Mouse (Mus musculus) layer of hippocampus, postnatal 25 days (tissue): ENCODE results near the gene Foxp1. TPM values are rescaled to one million over a fixed set of nuclear protein-coding genes. Genes with fewer than 3 reads are reported as not detected.

Source experiments
- DNase-seq, 2 experiments: peaks; one replicate each; pipeline ENCODE4 v3.0.0; 2022; ENCODE audit warnings: mixed read lengths in 2 of 2, low spot score in 1 of 2; ENCODE audit errors: extremely low spot score in 1 of 2
- total RNA-seq, 2 experiments: library from RNA; stranded (reverse); gene quantifications; 2 replicates each; pipeline ENCODE4 v1.2.3; 2021

Foxp1 gene
- total RNA-seq, 2 experiments from 2014 or later, result 85.7 to 92.0 TPM

DNA sequence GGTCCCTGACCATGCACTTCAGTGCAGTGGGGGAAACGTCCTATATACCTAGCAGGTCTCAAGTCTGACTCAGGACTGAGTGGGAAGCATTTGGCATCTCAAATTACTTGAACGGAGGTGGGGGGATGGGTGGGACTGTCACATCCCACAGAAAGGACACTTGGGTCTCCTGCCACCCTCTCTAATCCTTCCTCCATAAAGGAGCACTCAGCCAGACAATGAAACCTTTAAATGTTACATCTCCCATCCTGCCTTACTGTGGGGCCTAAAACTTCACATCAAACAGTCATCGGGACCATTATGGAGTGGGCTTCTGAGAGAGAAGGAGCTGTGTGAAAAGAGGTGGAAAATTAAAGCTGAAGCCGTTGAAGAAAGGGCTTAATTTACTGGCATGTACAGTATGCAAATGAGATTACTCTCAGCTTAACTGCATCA is 321.2 kb downstream of the Foxp1 start:
- DNase-seq, result no peak

DNA sequence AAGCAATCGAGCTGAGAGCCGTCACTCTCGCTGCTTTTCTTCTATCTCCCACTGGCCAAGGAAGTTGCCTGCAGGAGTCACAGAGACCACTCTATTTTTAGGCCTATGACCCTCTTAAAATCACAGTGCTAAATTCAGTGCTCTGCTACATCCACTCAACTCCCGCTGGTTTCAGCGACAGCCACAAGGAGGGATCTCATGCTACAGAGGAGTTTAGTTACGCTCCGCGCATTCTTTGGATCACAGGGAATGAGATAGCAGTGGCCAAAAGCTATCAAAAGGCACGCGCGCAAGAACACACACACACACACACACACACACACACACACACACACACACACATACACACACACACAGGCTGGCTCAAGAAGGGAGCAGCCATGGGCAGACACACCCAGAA is 321.9 kb downstream of the Foxp1 start:
- no peak for DNase-seq

DNA sequence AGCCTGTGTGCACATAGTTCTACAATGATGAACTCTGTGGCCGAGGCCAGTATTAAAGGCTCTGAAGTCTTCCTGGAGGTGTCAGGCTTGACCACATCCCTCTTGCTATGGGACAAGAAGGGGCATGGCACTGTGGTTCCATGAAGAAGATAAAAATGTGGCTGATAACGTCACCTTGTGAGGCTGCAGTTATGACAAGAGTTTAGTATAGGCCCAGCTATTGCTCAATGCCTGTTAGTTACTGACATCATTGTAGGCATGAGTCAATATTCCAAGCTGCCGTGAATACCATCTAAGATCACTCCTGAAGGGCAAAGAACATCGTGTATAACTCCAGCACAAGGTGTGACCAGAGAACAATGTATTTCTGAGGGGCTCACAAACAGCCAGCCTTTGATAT is 323.2 kb downstream of the Foxp1 start:
- DNase-seq, result no peak

DNA sequence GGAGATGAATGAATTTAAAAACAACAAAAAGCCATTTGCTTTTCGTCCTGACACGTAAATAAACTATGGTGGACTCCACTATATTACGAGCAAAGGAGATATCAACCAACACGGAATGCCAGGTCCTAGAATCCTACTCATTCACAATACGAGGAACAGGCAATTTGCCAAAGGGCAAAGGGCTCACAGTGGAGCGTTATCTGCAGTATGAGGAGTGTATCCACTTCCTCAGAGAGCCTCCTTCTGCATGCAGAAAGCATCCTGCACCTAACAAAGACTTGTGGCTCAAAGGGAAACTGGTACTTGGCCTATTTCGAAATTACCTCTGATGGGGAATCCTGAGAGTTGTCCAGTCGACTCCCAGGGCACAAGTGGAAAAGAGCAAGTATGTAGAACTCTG is 328.8 kb downstream of the Foxp1 start:
- DNase-seq, result no peak

DNA sequence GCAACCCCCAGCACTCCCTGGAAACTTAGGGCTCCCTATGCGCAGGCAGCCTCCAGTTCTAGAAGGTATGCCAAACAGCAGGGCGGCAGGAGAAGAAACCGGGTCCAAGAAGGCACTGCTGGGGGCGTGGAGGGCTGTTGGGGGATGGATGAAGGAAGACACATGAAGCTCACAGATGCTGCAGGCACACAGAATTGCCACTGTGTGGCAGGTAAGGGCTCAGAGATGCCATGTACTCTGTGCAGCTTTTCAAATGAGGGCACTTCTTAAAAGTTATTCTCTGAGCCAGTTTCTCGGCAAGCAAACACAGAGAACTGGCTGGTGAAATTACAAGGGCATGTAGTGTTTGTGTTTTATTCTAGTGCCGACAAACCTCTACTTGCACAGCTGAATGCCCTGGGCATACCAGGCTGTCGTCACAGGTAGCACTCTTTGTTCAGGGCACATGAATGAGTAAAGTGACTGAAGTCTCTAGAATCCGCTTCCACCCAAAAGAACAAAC is 330.8 kb downstream of the Foxp1 start:
- no peak for DNase-seq

DNA sequence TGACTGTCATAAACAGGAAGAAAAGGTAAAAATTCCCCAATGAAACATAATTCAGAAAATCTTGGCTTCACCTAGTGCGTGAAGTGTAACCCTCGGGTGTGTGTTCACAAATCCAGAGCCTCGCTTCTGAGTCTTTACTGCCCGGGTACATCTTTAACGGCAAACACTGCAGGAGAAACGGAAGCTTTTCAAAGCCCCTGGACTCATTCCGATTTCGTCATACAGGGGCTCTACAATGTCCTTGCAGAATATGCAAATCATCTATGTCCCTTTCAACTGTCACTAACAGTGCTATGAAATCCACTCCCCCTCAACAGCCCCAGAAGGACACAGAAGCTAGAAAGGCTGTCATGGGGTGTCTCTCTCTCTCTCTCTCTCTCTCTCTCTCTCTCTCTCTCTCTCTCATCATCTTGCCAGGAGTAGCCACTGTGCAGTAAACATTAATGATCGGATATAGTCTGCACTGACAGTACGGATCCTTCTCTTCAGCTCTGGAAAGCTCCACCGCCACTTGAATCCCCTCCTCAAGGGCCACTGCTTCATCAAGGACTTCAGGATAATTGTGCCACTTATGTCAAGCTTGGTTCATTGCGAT is 331.4 kb downstream of the Foxp1 start:
- no peak for DNase-seq

DNA sequence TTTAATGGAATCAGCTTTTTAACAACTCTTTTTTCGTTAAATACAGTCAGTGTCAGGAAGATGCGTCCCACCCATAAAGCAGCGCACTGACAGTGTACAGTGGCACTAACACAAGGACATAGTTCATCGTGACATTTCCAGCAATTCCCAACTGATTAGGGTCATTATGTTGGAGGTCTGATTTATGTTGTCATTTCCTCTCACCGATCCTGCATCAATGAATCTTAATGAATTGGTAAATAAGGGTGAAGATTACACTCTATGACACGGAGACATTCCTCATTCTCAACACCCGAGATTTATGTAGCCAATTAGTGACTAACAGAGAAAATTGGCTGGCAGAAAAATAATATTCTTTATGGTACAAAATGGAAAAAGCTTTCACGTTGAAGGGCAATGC is 332.6 kb downstream of the Foxp1 start:
- no peak for DNase-seq

DNA sequence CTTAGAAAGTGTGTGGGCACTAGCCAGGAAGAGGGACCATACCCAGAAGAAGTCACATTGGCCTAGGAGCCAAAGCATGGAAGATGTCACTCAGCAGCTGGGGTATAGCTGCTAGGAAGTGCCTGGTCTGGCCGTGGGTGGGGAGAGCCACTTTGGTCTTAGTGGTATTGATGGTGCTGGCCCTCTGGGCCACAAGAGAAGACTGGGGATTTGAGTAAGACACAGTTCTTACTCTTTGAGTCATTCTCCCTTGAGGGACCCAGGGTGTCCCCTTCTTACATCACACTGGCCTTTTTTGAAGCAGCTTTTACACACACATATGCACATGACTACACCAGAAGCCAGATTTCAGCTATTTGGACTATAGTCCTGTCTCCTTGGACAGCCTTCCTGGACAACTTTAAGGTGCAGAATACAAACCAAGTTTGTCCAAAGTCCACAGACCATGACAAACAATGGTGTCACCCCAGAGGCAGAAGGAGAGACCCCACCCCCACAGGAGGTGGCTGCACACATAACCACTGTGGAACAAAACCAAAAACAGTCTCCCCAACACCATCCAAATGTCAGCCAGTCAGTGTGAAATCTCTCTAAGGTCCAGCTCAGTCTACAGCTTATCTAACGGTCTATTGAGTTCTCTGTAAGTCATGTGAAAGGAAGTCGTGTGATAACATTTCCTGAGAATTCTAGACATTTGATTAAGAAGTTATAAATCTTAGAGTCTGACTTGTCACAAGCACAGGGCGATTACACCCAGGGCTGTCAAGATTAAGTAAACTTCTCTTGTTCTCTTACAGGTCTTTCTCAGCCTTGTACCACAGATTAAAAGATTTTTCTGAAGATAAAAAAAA is 333.9 kb downstream of the Foxp1 start:
- DNase-seq, result no peak

DNA sequence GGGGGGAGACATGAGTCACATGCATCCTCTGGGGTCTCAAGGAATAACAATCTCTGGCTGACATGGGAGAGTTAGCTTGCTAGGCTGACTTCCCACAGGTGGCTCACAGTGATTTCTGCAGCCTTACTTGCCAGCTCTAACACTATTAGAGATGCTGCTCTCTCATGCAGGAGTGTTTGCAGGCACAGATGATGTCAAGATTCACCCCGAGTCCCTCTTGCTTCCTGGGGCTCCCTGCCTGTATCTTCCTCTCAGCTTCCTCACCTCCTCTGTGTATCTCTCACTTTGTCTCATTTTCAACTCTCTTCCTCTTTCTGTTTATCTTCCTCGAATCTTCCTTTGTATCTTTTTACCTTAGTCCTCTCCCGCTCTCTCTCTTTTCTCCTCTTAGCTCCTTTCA is 334.6 kb downstream of the Foxp1 start:
- DNase-seq, result no peak

DNA sequence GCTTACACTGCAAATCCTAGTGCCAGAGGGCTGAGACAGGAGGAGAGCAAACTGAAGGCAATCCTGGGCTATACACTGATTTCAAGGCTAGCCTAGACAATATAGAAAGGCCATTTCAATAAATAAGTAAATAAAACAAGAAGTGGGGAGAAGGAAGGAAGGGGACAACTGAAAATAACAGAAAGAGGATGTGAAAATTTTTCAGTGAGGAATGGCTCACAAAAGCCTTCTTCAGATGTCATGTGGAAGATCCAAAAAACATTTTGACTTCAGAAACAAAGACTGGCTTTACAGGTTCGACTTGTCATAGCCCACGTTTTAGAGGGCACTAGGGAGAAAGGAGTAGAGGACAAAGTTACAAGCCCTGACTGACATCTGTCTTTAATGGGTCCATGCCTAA is 335.1 kb downstream of the Foxp1 start:
- no peak for DNase-seq

DNA sequence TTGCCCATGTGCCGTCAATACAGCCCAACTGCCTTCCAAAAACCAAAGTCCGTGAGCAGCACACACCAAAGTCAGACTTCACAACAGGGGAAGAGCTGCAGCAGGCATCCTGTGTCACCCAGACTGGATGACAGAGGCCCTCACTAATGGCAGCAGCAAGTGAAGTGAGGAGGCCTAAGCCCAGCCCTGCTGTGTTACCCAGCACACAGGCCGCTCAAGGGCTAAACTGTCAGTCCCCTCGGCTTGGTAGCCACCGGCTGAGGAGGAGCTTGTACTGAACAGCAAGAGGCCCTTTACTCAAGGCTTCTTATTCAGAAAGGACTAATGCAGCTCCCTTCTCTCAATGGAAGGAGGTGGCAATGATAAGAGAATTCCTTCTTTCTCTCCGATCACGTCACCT is 336.0 kb downstream of the Foxp1 start:
- DNase-seq, result no peak

DNA sequence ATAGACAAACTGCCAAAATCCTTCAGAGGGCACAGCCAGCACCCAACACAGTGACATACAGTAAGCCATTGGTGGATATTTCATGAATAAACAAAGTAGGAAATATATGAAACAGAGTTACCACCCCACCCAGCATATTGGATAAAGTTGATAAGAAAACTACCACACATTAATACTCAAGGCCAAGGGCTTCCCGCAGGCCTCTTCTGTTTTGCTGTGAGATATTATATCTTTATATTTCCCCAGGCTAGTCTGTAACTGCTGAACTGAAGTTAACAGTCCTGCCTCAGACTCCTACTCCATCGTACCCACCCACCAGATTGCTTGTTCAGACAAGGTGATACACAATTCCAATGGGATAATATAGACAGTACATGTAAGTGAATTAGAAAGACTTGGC is 336.7 kb downstream of the Foxp1 start:
- no peak for DNase-seq

DNA sequence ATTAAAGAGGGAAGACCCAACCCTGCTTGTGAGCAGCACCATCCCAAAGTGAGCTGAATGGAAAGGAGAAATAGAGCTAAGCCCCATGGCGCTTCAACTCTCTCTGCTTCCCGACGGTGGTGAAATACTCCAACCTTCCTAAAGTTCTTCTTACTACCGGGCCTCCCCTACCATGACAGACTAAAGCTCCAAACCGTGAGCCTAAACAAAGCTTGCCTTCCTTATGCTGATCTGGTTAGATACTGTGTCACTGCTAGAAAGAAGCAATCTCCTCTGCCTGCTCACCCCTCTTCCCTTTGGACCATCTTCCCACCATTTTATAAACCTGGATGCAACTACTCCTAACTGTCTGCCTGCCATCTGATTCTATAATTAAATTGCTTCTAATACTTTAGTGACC is 338.5 kb downstream of the Foxp1 start:
- DNase-seq, result no peak

DNA sequence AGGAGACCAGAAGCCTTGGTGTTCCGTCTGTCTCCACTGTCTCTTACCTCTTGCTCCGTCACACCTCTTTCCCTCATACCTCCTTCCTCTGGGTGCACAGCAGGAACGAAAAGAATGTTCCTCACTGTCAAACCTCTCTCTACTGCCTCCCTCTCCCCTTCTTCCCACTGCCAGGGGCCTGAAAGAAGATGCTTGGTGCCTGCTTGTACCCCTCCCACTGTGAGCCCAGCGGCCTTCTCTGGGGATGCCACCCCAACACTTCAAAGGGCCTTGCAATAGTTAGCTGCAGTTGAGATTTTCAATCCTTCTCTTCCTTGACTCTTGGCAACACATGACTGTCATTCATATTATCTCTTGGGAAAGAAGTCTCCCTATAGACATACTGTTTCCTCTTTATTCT is 339.7 kb downstream of the Foxp1 start:
- no peak for DNase-seq

DNA sequence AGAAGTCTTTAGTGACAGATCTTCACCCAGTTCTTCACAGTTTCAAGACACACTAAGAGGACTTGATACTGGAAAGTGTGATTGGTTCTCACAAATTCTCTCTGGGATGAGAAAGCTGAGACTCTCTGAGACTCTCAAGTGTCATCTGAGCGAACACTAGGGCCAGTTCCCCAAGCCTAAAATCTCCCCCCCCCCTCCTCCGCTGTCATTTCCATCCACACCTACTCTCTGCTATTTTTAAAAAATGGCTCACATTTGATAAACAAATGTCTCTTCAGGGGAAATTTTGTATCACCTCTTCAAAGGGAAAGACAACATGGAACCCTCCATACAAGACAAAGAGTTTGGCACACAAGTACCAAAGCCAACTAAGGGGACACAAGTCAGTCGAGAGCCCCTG is 346.3 kb downstream of the Foxp1 start:
- no peak for DNase-seq

DNA sequence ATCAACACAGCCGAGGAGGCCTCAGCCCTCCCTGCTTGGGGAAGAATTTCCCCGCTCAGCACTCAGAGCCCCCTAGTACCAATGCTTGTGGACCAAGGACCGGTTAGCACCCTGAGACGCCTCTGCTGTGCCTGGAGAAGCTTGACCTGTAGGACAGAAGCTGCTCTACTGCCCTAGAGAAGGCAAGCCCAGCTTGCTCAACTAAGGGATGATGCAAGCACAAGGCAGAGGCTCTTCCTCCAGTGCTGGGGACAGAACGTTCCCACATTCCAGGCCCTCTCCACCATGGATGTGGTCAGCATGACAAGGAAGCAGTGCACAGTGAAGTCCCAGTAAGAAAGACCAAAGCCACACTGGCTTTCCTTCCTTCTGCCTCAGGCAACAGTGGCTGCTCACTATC is 347.1 kb downstream of the Foxp1 start:
- no peak for DNase-seq

DNA sequence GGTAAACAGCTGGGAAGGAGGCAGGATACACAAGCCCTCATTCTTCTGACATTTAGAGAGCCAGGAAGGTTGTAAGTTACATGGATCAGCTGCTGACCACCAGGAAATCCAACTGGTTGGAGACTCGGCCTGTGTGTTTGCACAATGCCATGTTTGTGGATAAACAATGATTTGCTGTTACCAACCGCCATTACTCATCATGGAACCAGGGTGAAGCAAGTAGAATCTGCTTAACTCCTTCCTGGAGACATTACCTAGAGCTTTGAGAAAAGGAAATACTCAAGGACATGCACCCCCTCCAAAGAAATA is 348.7 kb downstream of the Foxp1 start:
- no peak for DNase-seq

DNA sequence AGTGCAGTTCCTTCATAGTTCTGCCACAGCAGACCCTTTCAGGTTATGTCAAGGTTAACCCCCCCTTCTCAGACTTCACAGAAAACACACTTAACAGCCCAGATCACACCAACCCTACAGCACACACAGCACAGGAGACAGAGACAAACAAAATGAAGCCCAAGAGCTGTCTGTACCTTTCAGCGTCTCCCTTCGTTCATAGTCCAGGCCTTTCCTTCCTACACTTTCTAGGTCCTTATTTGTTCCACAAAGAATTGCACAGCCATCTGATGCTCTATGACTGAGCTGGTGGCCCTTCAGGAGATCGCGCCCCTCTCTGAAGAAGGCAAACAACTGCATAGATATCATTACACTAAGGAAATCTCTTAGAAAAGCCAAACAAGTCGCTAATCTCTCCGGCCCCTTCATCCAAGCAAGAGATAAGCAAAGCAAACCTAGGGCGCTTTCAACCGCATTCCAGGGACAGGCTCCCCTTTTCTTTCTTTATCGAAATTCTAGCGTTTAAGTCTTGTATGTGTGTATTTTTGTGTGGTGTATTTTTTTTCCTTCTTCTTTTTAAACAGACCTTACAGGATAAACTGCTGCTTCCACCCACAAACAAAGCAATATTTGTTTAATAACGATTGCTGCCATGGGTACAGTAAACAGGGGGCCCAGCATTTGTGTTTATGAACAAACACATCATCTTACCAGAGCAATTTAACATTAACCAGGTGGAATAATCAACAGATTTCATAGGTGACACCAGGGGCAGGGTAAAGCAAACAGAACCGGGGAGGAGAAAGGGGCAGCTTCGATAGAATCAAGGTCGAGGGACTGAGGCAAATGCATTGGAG is 349.2 kb downstream of the Foxp1 start:
- no peak for DNase-seq

DNA sequence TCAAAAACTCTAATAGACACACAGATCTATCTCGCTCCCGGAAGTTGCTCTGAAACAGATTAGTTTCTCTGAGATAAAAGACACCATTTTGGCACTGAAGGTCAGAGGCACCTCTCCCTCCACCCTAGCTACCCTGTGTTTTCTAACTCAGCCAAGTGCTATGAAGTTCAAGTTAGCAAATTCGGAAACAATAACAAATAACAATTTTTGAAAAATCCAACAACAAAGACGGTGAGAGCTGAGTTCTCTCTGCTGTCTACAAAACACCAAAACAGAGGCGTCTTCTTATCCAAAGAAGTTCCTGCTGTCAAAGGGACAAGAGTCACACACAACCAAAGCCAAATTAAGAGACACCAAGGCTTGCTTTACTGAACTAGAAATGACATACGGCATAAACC is 349.9 kb downstream of the Foxp1 start:
- no peak for DNase-seq

DNA sequence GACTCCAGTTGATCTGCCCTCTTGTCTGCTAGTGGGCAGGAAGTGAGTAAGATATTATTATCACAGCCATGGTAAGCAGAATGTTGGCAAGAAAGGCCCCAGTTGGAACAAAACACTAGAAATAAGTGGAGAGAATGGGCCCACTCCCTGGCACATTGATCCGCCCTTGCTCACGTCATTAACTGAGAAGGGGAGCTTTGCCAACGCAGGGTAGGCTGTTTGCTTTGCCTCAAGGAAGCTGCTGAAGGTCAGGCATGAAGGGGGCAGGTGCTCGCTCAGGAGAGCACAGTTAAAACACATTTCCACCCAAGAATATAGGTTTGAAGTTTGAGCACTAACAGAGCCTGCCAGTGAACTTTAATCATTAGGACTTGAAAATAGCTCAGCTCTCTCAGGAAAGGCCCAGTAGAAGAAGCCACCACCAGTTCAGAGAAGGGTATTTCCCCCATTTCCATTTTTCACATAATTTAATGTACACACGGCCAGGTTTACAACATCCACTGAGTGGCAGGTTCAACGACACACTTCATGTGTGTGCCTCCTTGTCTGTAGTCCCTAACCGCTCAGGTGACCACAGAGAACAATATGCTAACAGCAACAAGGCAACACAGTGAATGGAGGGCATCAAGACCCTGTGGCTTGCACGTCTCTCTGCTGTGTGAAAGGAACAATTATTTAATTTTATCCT is 350.5 kb downstream of the Foxp1 start:
- DNase-seq, result no peak
